Mouse (Mus musculus) ES-Bruce4 (cell line): ENCODE results near the gene Lrrc4b.

Experiments used
- CTCF ChIP-seq: IDR thresholded peaks from one replicate; pipeline ENCODE4 v1.8.1; 2011; ENCODE audit warnings: low read depth, low read length
- EP300 ChIP-seq: IDR thresholded peaks from 2 replicates; pipeline ENCODE4 v1.6.1; 2011; ENCODE audit warnings: low read depth, low read length; ENCODE audit not compliant: insufficient read depth
- POLR2A ChIP-seq: IDR thresholded peaks from one replicate; pipeline ENCODE4 v1.8.1; 2011; ENCODE audit warnings: low read length; ENCODE audit not compliant: insufficient read depth

DNA sequence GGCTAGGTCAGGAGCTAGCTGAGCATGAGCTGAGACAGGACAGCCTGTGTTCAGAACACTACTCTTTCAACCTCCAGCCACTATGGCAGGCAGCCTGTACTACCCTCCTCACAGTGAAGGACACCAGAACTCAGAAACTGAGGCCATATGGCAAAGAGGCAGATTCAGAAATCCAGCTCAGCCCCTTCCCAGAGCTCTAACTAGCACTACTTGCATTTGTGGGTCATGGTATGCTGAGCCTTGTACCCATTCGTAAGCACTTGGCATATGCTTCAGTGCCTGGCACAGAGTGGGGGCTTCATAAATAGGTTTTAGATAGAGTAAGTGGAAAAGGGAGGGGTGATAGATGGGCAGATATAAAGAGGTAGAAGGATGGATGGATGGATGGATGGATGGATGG lies 11.7 kb downstream of the Lrrc4b start:
- TF ChIP-seq CTCF: no peak
- no peak for TF ChIP-seq POLR2A
- no peak for TF ChIP-seq EP300
